Mouse (Mus musculus) lung, adult 2 months (tissue): ENCODE data around the gene Mgam. TPM values are rescaled to one million over a fixed set of nuclear protein-coding genes. Genes with fewer than 3 reads are reported as not detected.
"Not testable (repeated sequence)": the region's sequence is repeated elsewhere in the genome, so short reads cannot be mapped to it uniquely, and the experiment has no call there.

Experiments
- DNase-seq: peaks from one replicate; pipeline ENCODE4 v3.0.0; 2022
- H3K4me1 ChIP-seq: fragments of 200-500 bp; 2 replicates; pipeline ENCODE4 v1.6.1; 2011; ENCODE audit warnings: low read length; ENCODE audit not compliant: control insufficient read depth, insufficient read depth
- H3K4me3 ChIP-seq: fragments of 200-500 bp; replicated peaks from 2 replicates; pipeline ENCODE3; 2011; ENCODE audit warnings: low read depth, mild to moderate bottlenecking, control low read depth, low read length; ENCODE audit errors: extremely low read depth
- CTCF ChIP-seq: fragments of 200-500 bp; IDR thresholded peaks from 2 replicates; pipeline ENCODE4 v1.5.1; 2011; ENCODE audit warnings: mild to moderate bottlenecking, low read length, control low read depth; ENCODE audit not compliant: insufficient read depth
- POLR2A ChIP-seq: fragments of 200-500 bp; IDR thresholded peaks from 2 replicates; pipeline ENCODE4 v1.6.1; 2011; ENCODE audit warnings: low read depth, mild to moderate bottlenecking, control low read depth, low read length, borderline replicate concordance; ENCODE audit errors: extremely low read depth
- WGBS: fragments of 180-500 bp; shearing (Covaris S2); methylation state at CpG from one replicate; pipeline ENCODE4 v1.1.7; 2018; 5-methylcytosine and 5-hydroxymethylcytosine counted together
- polyA plus RNA-seq: library from polyadenylated mRNA; depleted of rRNA; stranded (reverse); fragments of >200 nt; gene quantifications from 2 replicates; pipeline ENCODE4 v1.2.3, GENCODE M21; 2012

Mgam gene
- polyA plus RNA-seq, 1 experiment, result 0.36 TPM

DNA sequence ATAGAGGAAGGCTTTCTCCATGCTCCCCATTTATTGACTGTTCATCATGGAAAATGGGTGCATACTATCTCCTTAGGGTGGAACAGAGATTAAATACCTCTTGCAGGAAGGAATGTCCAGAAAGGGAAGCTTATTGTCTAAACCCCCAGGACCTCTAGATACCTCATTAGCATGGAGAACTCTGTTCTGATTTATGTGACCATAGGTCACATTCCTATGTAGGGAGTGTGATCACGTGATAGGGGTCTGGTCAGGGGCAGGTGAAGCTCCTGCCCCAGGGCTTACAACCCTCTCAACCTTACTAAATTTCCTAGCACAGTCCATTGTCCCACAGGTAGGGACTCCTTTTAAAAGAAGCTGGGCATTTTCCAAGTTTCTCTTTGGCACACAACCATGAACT lies 2.5 kb upstream of the Mgam start:
- no peak for DNase-seq
- 50% methylated on average over 1 of the region's 1 CpGs for WGBS

DNA sequence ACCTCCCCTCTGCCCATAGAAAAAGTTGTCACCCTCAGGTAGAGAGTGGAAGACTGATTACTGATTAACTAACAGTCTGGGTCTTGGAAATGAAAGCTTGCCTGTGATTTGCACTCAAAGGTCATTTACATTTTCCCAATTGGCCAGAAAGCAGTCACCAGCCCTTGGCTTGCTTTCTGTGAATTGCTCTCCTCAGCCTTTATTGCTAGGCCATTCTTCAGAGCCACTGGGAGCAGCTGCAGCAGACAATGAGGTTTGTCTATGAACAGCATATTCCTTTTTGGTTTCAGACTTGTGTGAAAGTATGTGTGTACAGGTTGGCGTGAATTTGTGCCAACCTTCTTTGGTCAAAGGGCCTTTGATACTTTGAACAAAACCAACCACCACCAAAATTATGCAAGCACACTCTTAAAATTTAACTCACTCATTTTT lies 6.0 kb downstream of the Mgam start:
- TF ChIP-seq POLR2A (no peak), CTCF (no peak)
- Histone ChIP-seq H3K4me1 (no peaks in the 10 kb centered on the region), H3K4me3 (no peak overlapping the region)
- no peak for DNase-seq
- WGBS, result 81% methylated on average over 1 of the region's 1 CpGs

More for the DNA sequence above, 2.5 kb upstream of the Mgam start:
- H3K4me3 ChIP-seq, result no peak overlapping the region
- no peaks in the 10 kb centered on the region for H3K4me1 ChIP-seq
- TF ChIP-seq POLR2A, result no peak
- TF ChIP-seq CTCF, result no peak

DNA sequence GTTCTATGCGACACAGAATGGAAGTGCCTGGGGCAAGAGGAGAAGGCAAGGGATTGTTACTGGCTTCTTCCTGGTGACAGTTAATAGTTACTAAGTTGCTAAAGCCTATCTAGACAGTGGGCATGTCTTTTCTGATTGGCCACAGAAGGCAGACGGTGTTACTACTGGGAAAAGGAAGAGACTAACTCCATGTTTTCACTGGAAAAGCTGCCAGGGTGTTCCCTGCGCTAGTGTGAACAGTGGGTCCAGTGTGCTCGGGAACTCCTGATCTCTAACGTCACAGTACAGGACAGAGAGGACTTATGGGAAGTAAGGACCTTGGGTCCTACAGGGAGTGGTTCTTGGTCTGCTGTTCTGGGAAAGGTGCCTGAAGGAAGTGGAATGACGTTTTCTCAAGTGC lies 6.9 kb downstream of the Mgam start:
- TF ChIP-seq CTCF (no peak), POLR2A (no peak)
- WGBS, result 72% methylated on average over 6 of the region's 6 CpGs
- Histone ChIP-seq H3K4me3 (no peak overlapping the region), H3K4me1 (no peaks in the 10 kb centered on the region)
- DNase-seq, result no peak

DNA sequence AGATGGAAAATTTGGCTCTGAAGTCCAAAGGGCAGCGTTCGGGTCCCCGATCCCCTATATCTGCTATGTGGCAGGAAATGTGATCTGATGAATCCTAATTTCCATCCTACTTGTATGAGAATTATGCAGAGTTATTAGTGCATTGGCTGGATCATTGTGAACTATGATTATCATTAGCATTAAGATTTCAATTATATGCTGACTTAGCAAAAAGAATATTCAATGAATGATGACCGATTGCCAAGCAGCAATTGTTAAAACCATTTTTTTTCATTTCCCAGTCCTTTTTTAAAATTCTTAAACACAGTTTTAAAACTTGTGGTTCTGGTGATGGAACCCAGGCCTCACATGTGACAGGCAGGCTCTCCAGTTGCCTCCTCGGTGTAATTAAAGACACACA lies 9.1 kb downstream of the Mgam start:
- TF ChIP-seq POLR2A (no peak), CTCF (no peak)
- Histone ChIP-seq H3K4me3 (no peak overlapping the region), H3K4me1 (no peaks in the 10 kb centered on the region)
- DNase-seq, result no peak
- WGBS, result 92% methylated on average over 5 of the region's 5 CpGs

DNA sequence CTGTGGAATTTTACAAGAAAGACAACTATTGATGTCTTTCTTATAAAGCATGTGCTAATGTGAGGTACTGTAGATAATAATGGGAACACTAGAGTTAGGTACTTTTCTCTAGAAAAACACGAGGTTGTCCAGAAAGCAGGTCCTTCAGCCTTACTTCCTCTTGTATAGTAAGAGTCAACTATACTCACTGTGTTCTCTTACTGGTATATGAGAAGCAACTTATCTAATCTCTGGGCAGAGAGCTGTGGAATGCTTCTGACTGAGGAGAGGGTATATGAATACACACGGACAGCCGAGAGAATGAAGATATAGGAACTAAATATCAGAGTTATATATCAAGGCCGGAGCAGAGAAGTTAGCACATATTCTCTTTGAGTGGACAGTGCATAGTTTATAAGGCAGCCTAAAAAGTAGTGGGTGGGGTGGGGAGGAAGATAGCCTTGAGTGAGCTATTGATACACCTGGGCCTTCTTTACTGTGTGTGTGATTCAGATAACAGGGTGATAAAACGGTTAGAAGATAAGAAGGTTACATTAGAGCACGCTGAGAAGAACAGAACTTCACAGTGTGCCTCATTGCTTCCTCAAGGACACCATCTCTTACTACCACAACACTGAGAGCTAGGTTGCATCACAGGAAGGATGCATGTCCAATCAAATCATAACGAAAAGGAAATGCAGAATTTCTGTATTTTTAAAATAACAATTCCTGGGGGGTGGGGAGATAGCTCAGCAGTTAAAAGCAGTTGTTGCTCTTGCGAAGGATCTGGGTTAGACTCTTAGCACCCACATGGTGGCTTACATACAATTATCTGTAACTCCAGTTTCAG lies 12.3 kb downstream of the Mgam start:
- Histone ChIP-seq H3K4me3 (no peak overlapping the region), H3K4me1 (no peaks in the 10 kb centered on the region)
- 68% methylated on average over 8 of the region's 8 CpGs for WGBS
- no peak for DNase-seq
- TF ChIP-seq CTCF, result no peak
- no peak for TF ChIP-seq POLR2A

DNA sequence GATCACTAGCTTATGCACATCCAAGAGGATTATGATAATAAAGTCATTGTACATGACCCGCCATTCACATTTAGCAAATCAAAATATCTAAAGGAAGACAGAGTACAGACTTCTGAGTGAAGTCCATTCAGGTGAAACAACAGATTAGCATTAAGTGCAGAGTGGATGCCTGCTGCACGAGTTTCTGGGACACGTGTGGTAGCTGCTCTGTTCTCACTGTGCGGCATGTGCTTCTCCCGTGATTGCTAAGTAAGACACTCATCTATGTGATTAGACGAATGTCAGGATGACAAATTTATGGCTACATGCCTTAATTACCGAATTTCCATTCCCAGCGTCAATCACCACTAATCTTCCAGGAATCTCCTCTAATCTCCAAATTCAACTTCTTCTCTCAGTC lies 17.1 kb downstream of the Mgam start:
- Histone ChIP-seq H3K4me1 (no peaks in the 10 kb centered on the region), H3K4me3 (no peak overlapping the region)
- TF ChIP-seq POLR2A (no peak), CTCF (no peak)
- no peak for DNase-seq
- WGBS, result 75% methylated on average over 8 of the region's 8 CpGs

DNA sequence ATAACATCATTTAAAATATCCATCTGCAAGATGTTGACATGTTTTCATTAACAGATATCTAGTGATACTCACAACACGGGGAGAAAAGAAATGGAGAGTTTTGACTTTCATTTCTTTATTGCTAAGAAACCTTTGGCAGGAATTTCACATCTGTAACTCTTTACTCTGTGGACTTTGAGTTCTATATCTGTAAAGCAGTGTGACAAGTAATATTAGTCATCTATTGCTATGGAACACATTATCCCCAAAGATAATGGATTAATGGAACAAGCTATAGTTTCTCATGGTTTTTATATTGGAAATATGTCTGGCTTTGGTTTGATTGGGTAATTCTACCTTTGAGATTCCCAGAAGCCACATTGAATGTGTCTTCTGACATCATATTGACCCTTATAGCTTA lies 22.3 kb downstream of the Mgam start:
- H3K4me3 ChIP-seq, result no peak overlapping the region
- no peaks in the 10 kb centered on the region for H3K4me1 ChIP-seq
- TF ChIP-seq POLR2A (no peak), CTCF (no peak)
- no peak for DNase-seq
- 82% methylated on average over 1 of the region's 1 CpGs for WGBS

DNA sequence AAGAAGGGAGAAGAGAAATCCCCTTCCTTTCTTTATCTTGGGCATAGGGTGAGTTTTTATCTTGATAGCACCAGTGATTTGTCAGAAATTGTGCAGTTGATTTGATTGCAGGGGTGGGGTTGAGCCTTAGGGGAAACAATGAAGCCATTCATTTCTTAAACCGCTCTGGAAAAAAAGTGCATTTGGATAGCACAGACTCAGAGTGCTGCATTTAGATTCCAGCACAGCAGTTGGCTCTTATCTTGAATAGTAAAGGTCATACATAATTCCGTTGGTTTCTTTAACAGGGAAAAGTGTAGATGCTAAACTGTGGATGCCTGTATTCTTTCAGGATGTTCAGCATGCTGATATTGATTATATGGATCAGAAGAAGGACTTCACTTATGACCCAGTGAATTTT lies 32.3 kb downstream of the Mgam start:
- TF ChIP-seq POLR2A, result no peak
- TF ChIP-seq CTCF, result no peak
- Histone ChIP-seq H3K4me1 (no peaks in the 10 kb centered on the region), H3K4me3 (no peak overlapping the region)
- DNase-seq, result no peak
- WGBS, result 40% methylated on average over 2 of the region's 2 CpGs

DNA sequence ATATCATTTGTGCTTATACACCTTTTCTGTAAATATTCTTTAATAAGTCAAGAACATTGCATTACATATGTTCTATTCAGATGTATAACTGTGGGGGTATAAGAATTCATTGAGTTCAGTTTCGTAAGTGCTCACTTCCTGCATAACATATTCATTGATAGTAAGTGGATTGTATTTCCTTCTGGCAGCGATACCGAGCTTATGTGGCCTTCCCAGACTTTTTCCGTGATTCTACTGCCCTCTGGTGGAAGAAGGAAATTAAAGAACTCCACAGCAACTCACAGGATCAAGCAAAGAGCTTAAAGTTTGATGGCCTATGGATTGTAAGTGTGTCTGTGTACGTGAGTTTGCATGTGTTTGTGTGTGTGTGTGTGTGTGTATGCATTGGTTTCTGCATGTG lies 60.5 kb downstream of the Mgam start:
- TF ChIP-seq POLR2A (no peak), CTCF (peak; percentile 32; the same call in 1 of the 2 replicates)
- WGBS, result 3% methylated on average over 5 of the region's 5 CpGs
- Histone ChIP-seq H3K4me3 (no peak overlapping the region), H3K4me1 (no peaks in the 10 kb centered on the region)
- no peak for DNase-seq

DNA sequence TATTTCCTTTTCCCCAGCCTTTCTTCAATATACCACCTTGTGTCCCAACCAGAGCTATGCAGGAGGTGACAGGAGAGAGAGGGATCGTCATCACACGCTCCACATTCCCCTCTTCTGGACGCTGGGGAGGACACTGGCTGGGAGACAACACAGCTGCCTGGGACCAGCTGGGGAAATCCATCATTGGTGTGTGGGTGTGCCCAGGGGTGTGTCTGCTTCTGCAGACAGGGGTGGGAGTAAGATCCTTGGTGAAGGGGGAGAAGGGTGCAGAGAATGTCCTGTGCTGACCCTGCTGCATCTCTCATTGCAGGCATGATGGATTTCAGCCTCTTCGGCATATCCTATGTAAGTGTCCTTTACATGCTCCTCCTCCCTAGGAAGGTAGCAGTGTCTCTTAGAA lies 63.4 kb downstream of the Mgam start:
- not testable (repeated sequence) for H3K4me1 ChIP-seq, DNase-seq, H3K4me3 ChIP-seq
- 28% methylated on average over 4 of the region's 4 CpGs for WGBS

DNA sequence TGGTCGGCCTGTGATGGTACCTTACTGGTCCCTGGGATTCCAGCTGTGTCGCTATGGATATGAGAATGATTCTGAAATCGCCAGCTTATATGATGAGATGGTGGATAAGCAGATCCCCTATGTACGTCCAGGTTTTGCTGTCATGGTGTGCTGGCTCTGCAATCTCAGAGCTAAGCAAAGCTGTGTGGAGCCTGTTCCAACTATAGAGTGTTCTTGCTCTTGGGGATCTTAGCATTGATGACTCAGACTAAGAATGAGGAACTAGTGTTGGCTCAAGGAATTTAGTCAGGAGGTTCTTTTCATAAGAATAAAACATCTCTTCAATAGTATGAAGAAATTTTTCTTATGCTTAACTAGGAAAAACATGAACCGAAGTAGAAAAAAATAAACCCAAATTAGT lies 84.9 kb downstream of the Mgam start:
- H3K4me3 ChIP-seq, H3K4me1 ChIP-seq, DNase-seq: not testable (repeated sequence)
- WGBS, result 82% methylated on average over 5 of the region's 5 CpGs
